Mouse (Mus musculus): Measurements from ENCODE around the gene Amotl1. TPM values are rescaled to one million over a fixed set of nuclear protein-coding genes. Genes with fewer than 3 reads are reported as not detected.

Amotl1 gene
- polyA plus RNA-seq, 1 experiment from 2014 or later, result 16.1 TPM

- ATAC-seq (replicated peaks; ENCODE audit: insufficient number of reproducible peaks, insufficient read depth, low FRiP score, low read depth), result no peak
- no peak overlapping the region for H3K9ac ChIP-seq
- no peaks in the 10 kb centered on the region for H3K9me3 ChIP-seq (replicated peaks)
- no peak overlapping the region for H3K27ac ChIP-seq
- H3K4me2 ChIP-seq, result no peak overlapping the region
- 90% methylated on average over 2 of the region's 2 CpGs for WGBS
- no peaks in the 10 kb centered on the region for H3K27me3 ChIP-seq
- H3K36me3 ChIP-seq, result no peaks in the 10 kb centered on the region
- H3K4me3 ChIP-seq, result no peak overlapping the region
- peaks cover 9% of the 10 kb centered on the region; the same call in 1 of the 2 replicates for H3K4me1 ChIP-seq (replicated peaks)
These were observed 18.7 kb upstream of the Amotl1 start for GRCm38 (mm10) chr9:14663591-14663990.

- ATAC-seq (replicated peaks; ENCODE audit: insufficient number of reproducible peaks, insufficient read depth, low FRiP score, low read depth), result no peak
- Histone ChIP-seq H3K4me1 (replicated peaks) (peaks cover 9% of the 10 kb centered on the region; the same call in 1 of the 2 replicates), H3K27ac (no peak overlapping the region), H3K4me2 (no peak overlapping the region), H3K9me3 (replicated peaks) (no peaks in the 10 kb centered on the region), H3K4me3 (no peak overlapping the region), H3K36me3 (no peaks in the 10 kb centered on the region), H3K27me3 (no peaks in the 10 kb centered on the region), H3K9ac (no peak overlapping the region)
- WGBS, result 55% methylated on average over 7 of the region's 7 CpGs
These were observed 18.0 kb upstream of the Amotl1 start for GRCm38 (mm10) chr9:14662876-14663275.

- ATAC-seq (replicated peaks; ENCODE audit: insufficient number of reproducible peaks, insufficient read depth, low FRiP score, low read depth), result no peak
- 86% methylated on average over 9 of the region's 9 CpGs for WGBS
These were observed 17.3 kb upstream of the Amotl1 start for GRCm38 (mm10) chr9:14662138-14662537.

GRCm38 (mm10) chr9:14657926-14658325 lies 13.1 kb upstream of the Amotl1 start:
- WGBS, result 47% methylated on average over 2 of the region's 2 CpGs
- Histone ChIP-seq H3K4me2 (no peak overlapping the region), H3K4me1 (replicated peaks) (peaks cover 4% of the 10 kb centered on the region; the same call in 1 of the 2 replicates), H3K27me3 (no peaks in the 10 kb centered on the region), H3K9me3 (replicated peaks) (no peaks in the 10 kb centered on the region), H3K27ac (no peak overlapping the region), H3K4me3 (no peak overlapping the region), H3K9ac (no peak overlapping the region), H3K36me3 (no peaks in the 10 kb centered on the region)
- no peak for ATAC-seq (replicated peaks; ENCODE audit: insufficient number of reproducible peaks, insufficient read depth, low FRiP score, low read depth)

More at GRCm38 (mm10) chr9:14662138-14662537, 17.3 kb upstream of the Amotl1 start:
- H3K4me1 ChIP-seq (replicated peaks), result peaks cover 9% of the 10 kb centered on the region; the same call in 1 of the 2 replicates
- H3K36me3 ChIP-seq, result no peaks in the 10 kb centered on the region
- H3K9ac ChIP-seq, result no peak overlapping the region
- no peak overlapping the region for H3K4me3 ChIP-seq
- H3K27ac ChIP-seq, result no peak overlapping the region
- H3K27me3 ChIP-seq, result no peaks in the 10 kb centered on the region
- H3K9me3 ChIP-seq (replicated peaks), result no peaks in the 10 kb centered on the region
- H3K4me2 ChIP-seq, result no peak overlapping the region

GRCm38 (mm10) chr9:14654010-14654409 lies 9.2 kb upstream of the Amotl1 start:
- WGBS, result 84% methylated on average over 2 of the region's 2 CpGs
- Histone ChIP-seq H3K9ac (no peak overlapping the region), H3K4me1 (replicated peaks) (no peaks in the 10 kb centered on the region; the same call in 1 of the 2 replicates), H3K4me3 (no peak overlapping the region), H3K9me3 (replicated peaks) (no peaks in the 10 kb centered on the region), H3K27me3 (no peaks in the 10 kb centered on the region), H3K4me2 (no peak overlapping the region), H3K27ac (no peak overlapping the region), H3K36me3 (no peaks in the 10 kb centered on the region)
- ATAC-seq (replicated peaks; ENCODE audit: insufficient number of reproducible peaks, insufficient read depth, low FRiP score, low read depth), result no peak

- no peaks in the 10 kb centered on the region for H3K36me3 ChIP-seq
- 51% methylated on average over 1 of the region's 1 CpGs for WGBS
- H3K27ac ChIP-seq, result no peak overlapping the region
- no peak overlapping the region for H3K4me3 ChIP-seq
- no peaks in the 10 kb centered on the region for H3K27me3 ChIP-seq
- ATAC-seq (replicated peaks; ENCODE audit: insufficient number of reproducible peaks, insufficient read depth, low FRiP score, low read depth), result no peak
- no peak overlapping the region for H3K4me2 ChIP-seq
- no peaks in the 10 kb centered on the region for H3K9me3 ChIP-seq (replicated peaks)
- H3K4me1 ChIP-seq (replicated peaks), result no peaks in the 10 kb centered on the region; the same call in 1 of the 2 replicates
- no peak overlapping the region for H3K9ac ChIP-seq
These were observed 7.9 kb upstream of the Amotl1 start for GRCm38 (mm10) chr9:14652761-14653160.

GRCm38 (mm10) chr9:14647849-14648248 lies 3.0 kb upstream of the Amotl1 start:
- Histone ChIP-seq H3K4me3 (no peak overlapping the region), H3K27ac (no peak overlapping the region), H3K4me1 (replicated peaks) (peaks cover 8% of the 10 kb centered on the region), H3K27me3 (no peaks in the 10 kb centered on the region), H3K9me3 (replicated peaks) (no peaks in the 10 kb centered on the region), H3K9ac (no peak overlapping the region), H3K36me3 (no peaks in the 10 kb centered on the region), H3K4me2 (no peak overlapping the region)
- ATAC-seq (replicated peaks; ENCODE audit: insufficient number of reproducible peaks, insufficient read depth, low FRiP score, low read depth), result no peak
- 73% methylated on average over 8 of the region's 8 CpGs for WGBS

- no peaks in the 10 kb centered on the region for H3K9me3 ChIP-seq (replicated peaks)
- 92% methylated on average over 1 of the region's 1 CpGs for WGBS
- H3K4me1 ChIP-seq (replicated peaks), result peaks cover 18% of the 10 kb centered on the region
- ATAC-seq (replicated peaks; ENCODE audit: insufficient number of reproducible peaks, insufficient read depth, low FRiP score, low read depth), result no peak
- H3K4me3 ChIP-seq, result no peak overlapping the region
- H3K27ac ChIP-seq, result no peak overlapping the region
- no peaks in the 10 kb centered on the region for H3K36me3 ChIP-seq
- H3K27me3 ChIP-seq, result no peaks in the 10 kb centered on the region
- H3K4me2 ChIP-seq, result no peak overlapping the region
- H3K9ac ChIP-seq, result no peak overlapping the region
These were observed 1.8 kb upstream of the Amotl1 start for GRCm38 (mm10) chr9:14646641-14647040.

- Histone ChIP-seq H3K4me1 (replicated peaks) (peaks cover 24% of the 10 kb centered on the region), H3K27ac (no peak overlapping the region), H3K4me2 (no peak overlapping the region), H3K4me3 (no peak overlapping the region), H3K9me3 (replicated peaks) (no peaks in the 10 kb centered on the region), H3K9ac (no peak overlapping the region), H3K36me3 (no peaks in the 10 kb centered on the region), H3K27me3 (no peaks in the 10 kb centered on the region)
- WGBS, result 58% methylated on average over 3 of the region's 3 CpGs
- ATAC-seq (replicated peaks; ENCODE audit: insufficient number of reproducible peaks, insufficient read depth, low FRiP score, low read depth), result no peak
These were observed 1.2 kb upstream of the Amotl1 start for GRCm38 (mm10) chr9:14646061-14646460.

GRCm38 (mm10) chr9:14643328-14643727 lies 1.5 kb downstream of the Amotl1 start:
- no peak overlapping the region for H3K4me2 ChIP-seq
- no peak for ATAC-seq (replicated peaks; ENCODE audit: insufficient number of reproducible peaks, insufficient read depth, low FRiP score, low read depth)
- H3K36me3 ChIP-seq, result no peaks in the 10 kb centered on the region
- H3K4me3 ChIP-seq, result no peak overlapping the region
- peak overlapping the region; percentile 79; the same call in 1 of the 2 replicates for H3K27ac ChIP-seq
- H3K4me1 ChIP-seq (replicated peaks), result peaks cover 37% of the 10 kb centered on the region
- H3K9ac ChIP-seq, result no peak overlapping the region
- no peaks in the 10 kb centered on the region for H3K27me3 ChIP-seq
- WGBS, result 69% methylated on average over 6 of the region's 6 CpGs
- H3K9me3 ChIP-seq (replicated peaks), result no peaks in the 10 kb centered on the region

- Histone ChIP-seq H3K36me3 (no peaks in the 10 kb centered on the region), H3K27me3 (no peaks in the 10 kb centered on the region), H3K4me3 (no peak overlapping the region), H3K9me3 (replicated peaks) (no peaks in the 10 kb centered on the region), H3K4me2 (no peak overlapping the region), H3K9ac (no peak overlapping the region), H3K4me1 (replicated peaks) (peaks cover 37% of the 10 kb centered on the region), H3K27ac (peak overlapping the region; percentile 79)
- ATAC-seq (replicated peaks; ENCODE audit: insufficient number of reproducible peaks, insufficient read depth, low FRiP score, low read depth), result peak; percentile 56; the same call in 1 of the 2 replicates
- WGBS, result 18% methylated on average over 5 of the region's 5 CpGs
These were observed 2.4 kb downstream of the Amotl1 start for GRCm38 (mm10) chr9:14642251-14643021.

All from heart, embryonic 15.5 days (tissue).